Mouse (Mus musculus): ENCODE results near the gene Zfp987.
"Not testable (repeated sequence)": the region's sequence is repeated elsewhere in the genome, so short reads cannot be mapped to it uniquely, and the experiment has no call there.

Zfp987 gene

GRCm38 (mm10) chr4:146173378-146174226 lies 76.5 kb downstream of the Zfp987 start:
- DNase-seq (ENCODE audit: extremely low spot score, low read depth, low spot score), result not testable (repeated sequence)
